Mouse (Mus musculus) stomach, adult 2 months (tissue): ENCODE measurements around the gene Hlx. TPM values are rescaled to one million over a fixed set of nuclear protein-coding genes. Genes with fewer than 3 reads are reported as not detected.

Source experiments
- polyA plus RNA-seq: library from polyadenylated mRNA; depleted of rRNA; stranded (reverse); fragments of >200 nt; gene quantifications from 2 replicates; pipeline ENCODE4 v1.2.3, GENCODE M21; 2012; rRNA removed

Hlx gene
- 10.6 and 15.7 TPM in 2 replicates for polyA plus RNA-seq

GRCm38 (mm10) chr1:184732556-184733049 lies at the start of gene Hlx:
TSS of gene Hlx (minus strand) at chr1:184732619.

Other genes starting within 250 kb of the Hlx start
- gene Marc1, start 78.7 kb upstream of the Hlx start, polyA plus RNA-seq: 0.11 and 0.43 TPM in 2 replicates
- 21.1 and 42.0 TPM in 2 replicates for gene Marc2, start 113.8 kb upstream of the Hlx start, polyA plus RNA-seq
- gene C130074G19Rik, start 150.6 kb upstream of the Hlx start, polyA plus RNA-seq: 2.1 and 2.3 TPM in 2 replicates